Mouse (Mus musculus): Measurements from ENCODE around the gene Arhgef3.

Arhgef3 gene

GRCm38 (mm10) chr14:27310559-27311242 is 196.0 kb downstream of the Arhgef3 start:
- DNase-seq (ENCODE audit: low spot score in 2 of 2): no peak

GRCm38 (mm10) chr14:27312380-27312779 is 197.7 kb downstream of the Arhgef3 start:
- no peak for DNase-seq (ENCODE audit: low spot score in 2 of 2)

GRCm38 (mm10) chr14:27315737-27316136 is 201.0 kb downstream of the Arhgef3 start:
- DNase-seq (ENCODE audit: low spot score in 2 of 2): no peak

GRCm38 (mm10) chr14:27317146-27317545 is 202.4 kb downstream of the Arhgef3 start:
- DNase-seq (ENCODE audit: low spot score in 2 of 2): peak; percentile 38

GRCm38 (mm10) chr14:27319386-27319785 is 204.7 kb downstream of the Arhgef3 start:
- DNase-seq (ENCODE audit: low spot score in 2 of 2): no peak

GRCm38 (mm10) chr14:27322041-27322440 is 207.3 kb downstream of the Arhgef3 start:
- no peak for DNase-seq (ENCODE audit: low spot score in 2 of 2)

- DNase-seq (ENCODE audit: low spot score in 2 of 2): no peak
These were observed 210.0 kb downstream of the Arhgef3 start for GRCm38 (mm10) chr14:27324689-27325088.

- DNase-seq (ENCODE audit: low spot score in 2 of 2): no peak
These were observed 210.8 kb downstream of the Arhgef3 start for GRCm38 (mm10) chr14:27325537-27325936.

GRCm38 (mm10) chr14:27327862-27328261 is 213.2 kb downstream of the Arhgef3 start:
- no peak for DNase-seq (ENCODE audit: low spot score in 2 of 2)

GRCm38 (mm10) chr14:27328952-27329351 is 214.3 kb downstream of the Arhgef3 start:
- no peak for DNase-seq (ENCODE audit: low spot score in 2 of 2)

- no peak for DNase-seq (ENCODE audit: low spot score in 2 of 2)
These were observed 216.9 kb downstream of the Arhgef3 start for GRCm38 (mm10) chr14:27331490-27332035.

GRCm38 (mm10) chr14:27332359-27332987 is 217.8 kb downstream of the Arhgef3 start:
- DNase-seq (ENCODE audit: low spot score in 2 of 2): no peak

- peak; percentile 92 for DNase-seq (ENCODE audit: low spot score in 2 of 2)
These were observed 220.9 kb downstream of the Arhgef3 start for GRCm38 (mm10) chr14:27335331-27336207.

- peak; percentile 40 to 46 for DNase-seq (ENCODE audit: low spot score in 2 of 2)
These were observed 221.8 kb downstream of the Arhgef3 start for GRCm38 (mm10) chr14:27336208-27337114.

- no peak for DNase-seq (ENCODE audit: low spot score in 2 of 2)
These were observed 222.5 kb downstream of the Arhgef3 start for GRCm38 (mm10) chr14:27337156-27337555.

- DNase-seq (ENCODE audit: low spot score in 2 of 2): peak; percentile 58 to 71
These were observed 223.5 kb downstream of the Arhgef3 start for GRCm38 (mm10) chr14:27338034-27338708.

GRCm38 (mm10) chr14:27340682-27341415 is 226.2 kb downstream of the Arhgef3 start:
- no peak for DNase-seq (ENCODE audit: low spot score in 2 of 2)

- no peak for DNase-seq (ENCODE audit: low spot score in 2 of 2)
These were observed 226.8 kb downstream of the Arhgef3 start for GRCm38 (mm10) chr14:27341486-27341885.

- DNase-seq (ENCODE audit: low spot score in 2 of 2): no peak
These were observed 227.8 kb downstream of the Arhgef3 start for GRCm38 (mm10) chr14:27342451-27342850.

All from spleen, postnatal 36 days (tissue).